Mouse (Mus musculus): ENCODE measurements around the gene Olfr156.

- TF ChIP-seq FLI1 (IDR thresholded peaks at IDR 0.05; ENCODE audit: low read length) (no peak), GATA1 (IDR thresholded peaks at IDR 0.05; ENCODE audit: borderline replicate concordance, low read length) (no peak)
Measured at GRCm38 (mm10) chr4:43854101-43854500, 30.4 kb upstream of the Olfr156 start.

Data from megakaryocyte, embryonic 14.5 days (primary cell).